Mouse (Mus musculus): Measurements from ENCODE around the gene Gm21762.
A peak's percentile ranks its signal among the peaks of the same experiment; 100 is the strongest.
"Not testable (repeated sequence)": the region's sequence is repeated elsewhere in the genome, so short reads cannot be mapped to it uniquely, and the experiment has no call there.

Gm21762 gene

DNA sequence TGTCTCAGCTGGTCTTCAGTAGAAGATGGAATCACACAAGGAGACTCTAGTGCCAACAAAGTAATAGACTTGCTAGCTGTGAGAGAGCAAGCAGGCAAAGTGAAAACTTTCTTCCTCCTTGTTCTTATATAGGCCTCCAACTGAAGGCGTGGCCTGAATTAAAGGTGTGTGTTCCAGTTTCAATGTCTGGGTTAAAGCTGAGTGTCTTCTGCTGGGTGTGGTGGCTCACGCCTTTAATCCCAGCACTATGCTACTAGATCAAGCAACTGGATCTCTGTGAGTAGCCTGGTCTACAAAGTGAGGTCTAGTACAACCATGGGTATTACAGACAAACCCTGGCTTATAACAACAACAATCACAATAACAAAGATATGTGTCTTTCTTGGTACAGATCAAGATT, at the start of gene Gm21762:
Gene Gm21762 (minus strand): TSS at position 101 of the 400 bp plus-strand sequence.
- DNase-seq, result not testable (repeated sequence)

DNA sequence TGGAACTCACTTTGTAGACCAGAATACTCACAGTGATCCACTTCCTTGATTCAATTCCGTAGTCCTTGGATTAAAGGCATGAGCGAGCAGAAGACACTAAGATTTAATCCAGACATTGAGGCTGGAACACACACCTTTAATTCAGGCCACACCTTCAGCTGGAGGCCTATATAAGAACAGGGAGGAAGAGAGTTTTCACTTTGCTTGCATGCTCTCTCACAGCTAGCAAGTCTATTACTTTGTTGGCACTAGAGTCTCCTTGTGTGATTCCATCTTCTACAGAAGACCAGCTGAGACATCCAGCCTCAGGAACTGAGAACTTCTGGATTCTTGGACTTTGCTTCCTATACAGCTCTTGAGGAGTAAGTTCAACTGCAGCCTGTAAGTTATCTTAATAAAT, 47.1 kb upstream of the Gm21762 start, which contains the start of gene AF067061:
Gene AF067061 (plus strand): TSS at position 245 of the 400 bp plus-strand sequence.
- not testable (repeated sequence) for DNase-seq

DNA sequence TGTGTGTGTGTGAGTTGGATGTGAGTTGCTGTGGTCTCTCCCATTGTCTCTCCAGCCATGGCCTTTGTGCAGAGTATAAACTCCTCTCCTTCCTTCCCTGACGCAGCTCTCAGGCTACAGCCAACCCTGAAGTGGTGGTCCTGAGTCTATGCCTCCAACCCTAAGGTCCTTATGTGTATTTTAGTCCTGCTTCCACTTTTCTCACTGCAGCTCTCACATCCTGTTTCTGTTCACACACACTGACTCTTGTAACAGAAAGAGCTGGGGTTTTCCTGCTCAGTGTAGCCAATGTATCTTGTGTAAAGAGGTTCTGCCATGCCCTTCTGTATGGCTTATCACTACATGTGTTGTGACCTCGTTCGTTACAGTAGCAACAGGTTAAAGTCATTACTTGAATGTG, 44.0 kb upstream of the Gm21762 start:
- not testable (repeated sequence) for DNase-seq

DNA sequence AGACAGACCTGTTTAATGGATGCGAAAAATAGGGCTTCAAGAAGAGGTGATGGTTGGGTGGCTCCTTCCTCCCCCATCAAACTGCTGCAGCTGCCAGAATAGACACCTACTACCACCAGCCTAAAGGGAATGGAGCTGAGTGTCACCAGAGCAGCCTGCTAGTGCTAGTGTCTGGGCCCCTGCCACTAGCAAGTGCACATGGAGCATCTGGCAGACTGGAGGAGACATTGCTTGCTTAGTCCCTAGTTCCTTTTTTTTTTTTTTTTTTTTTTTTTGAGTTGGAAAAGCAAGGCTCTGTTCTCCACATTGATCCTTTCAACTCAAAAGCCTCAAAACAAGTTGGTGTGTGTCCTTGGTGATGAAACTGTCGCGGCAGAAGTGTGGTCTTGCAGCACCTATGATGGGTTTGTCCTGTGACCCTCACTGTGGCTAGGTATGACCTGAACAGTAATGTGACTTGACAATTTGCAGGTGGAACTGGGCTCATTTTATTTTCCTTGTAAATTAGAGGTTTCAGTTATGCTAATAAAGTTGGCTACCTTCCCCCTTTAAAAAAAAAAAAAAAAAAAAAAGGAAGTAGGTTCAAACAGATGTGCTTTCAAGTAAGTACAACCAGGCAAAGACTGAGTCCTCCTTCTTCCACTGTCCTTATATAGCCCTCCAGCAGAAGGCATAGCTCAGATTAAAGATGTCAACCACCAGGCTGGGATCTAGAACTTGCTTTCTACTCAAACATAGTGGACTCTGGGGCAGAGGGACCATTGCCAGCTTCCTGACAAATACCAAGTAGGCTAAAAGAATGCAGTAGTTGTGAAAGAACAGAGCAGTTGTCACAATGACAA, 43.3 kb upstream of the Gm21762 start:
- DNase-seq, result not testable (repeated sequence)

DNA sequence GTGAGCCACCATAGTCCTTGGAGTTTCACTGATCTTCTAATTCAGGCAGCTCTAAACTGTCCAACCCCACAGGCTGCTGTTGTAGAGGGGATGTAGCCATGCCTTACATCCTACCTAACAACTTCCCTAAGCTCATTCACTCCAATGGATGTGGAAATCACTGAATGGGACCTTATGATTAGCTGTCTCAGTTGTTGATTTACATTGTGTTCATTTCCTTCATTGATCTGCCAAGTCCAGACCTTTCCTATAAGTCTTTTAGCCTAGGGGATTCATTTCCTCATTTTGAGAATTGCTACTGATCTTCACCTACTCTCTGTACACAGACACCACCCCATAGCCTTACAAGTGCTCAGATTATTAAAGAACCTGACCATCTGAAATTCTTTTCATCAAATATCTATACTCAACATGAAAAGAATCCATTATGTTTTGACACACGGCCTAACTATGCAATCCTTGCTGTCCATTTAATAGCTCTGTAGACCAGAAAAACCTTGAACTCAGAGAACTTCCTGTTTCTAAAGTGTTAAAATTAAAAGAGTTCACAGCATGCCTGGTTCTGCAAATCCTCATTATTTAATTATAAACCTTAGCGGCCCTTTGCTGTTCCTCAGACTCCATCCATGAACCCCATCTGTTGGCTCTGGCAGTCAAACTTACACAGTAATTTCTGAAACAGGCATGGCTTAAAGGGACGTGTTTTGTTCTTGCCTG, 35.6 kb upstream of the Gm21762 start:
- DNase-seq, result not testable (repeated sequence)

DNA sequence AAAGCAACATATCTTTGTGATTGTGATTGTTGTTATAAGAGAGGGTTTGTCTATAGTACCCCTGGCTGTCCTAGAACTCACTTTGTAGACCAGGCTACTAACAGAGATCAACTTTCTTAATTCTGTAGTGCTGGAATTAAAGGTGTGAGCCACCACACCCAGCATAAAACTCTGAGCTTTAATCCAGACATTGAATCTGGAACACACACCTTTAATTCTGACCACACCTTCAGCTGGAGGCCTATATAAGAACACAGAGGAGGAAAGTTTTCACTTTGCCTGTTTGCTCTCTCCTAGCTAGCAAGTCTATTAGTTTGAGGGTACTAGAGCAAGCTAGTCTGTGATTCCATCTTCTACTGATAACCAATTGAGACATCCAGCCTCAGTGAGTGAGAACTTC, 23.1 kb upstream of the Gm21762 start, which contains the start of gene Gm21731:
Gene Gm21731 (plus strand): TSS at position 301 of the 400 bp plus-strand sequence.
- not testable (repeated sequence) for DNase-seq

DNA sequence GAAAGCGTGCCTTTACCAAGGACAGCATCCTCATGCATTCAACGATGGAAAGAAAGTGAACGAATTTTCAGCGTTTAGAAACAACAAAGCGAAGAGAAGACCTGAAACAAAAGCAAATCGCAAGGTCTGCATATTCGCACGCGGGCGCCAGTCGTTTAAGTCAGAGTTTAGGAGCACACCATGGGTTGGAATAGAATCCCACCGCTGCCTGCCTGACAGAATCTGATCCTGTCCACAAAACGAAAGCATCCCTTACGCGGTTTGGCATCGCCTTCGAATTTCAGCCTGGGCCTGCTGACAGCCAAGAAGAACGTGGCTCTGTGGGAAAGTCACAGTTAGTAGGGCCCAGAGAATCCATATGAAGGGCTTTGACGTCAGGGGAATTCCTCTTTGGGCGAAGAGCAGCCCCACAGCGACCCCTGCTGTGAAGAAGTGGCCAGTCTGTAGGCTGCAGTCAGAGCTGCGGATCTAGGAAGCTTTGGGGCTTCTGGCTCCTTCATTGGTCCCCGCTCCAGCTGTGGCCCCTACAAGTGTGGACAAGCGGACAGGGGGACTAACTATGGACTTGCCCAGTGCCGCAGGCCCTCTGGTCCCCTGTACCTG, 16.8 kb upstream of the Gm21762 start:
- not testable (repeated sequence) for DNase-seq

DNA sequence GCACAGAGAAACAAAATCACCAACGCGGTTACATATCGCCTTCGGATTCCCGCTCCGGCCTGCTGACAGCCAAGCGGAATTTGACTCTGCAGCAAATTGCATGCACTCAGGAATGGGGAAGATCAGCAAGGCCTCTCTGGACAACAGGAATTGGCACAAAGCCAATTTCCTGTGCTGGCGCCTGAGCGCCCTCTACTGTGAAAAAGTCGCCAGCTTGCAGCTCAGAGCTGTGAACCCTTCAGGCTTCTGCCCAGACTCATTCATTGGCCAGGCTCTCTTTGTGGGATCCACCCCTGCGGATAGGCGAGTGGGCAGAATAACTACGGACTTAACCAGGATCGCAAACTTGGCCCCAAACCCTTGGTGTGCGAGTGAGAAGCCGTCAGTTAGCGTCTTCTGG, 16.1 kb upstream of the Gm21762 start:
- DNase-seq, result not testable (repeated sequence)

DNA sequence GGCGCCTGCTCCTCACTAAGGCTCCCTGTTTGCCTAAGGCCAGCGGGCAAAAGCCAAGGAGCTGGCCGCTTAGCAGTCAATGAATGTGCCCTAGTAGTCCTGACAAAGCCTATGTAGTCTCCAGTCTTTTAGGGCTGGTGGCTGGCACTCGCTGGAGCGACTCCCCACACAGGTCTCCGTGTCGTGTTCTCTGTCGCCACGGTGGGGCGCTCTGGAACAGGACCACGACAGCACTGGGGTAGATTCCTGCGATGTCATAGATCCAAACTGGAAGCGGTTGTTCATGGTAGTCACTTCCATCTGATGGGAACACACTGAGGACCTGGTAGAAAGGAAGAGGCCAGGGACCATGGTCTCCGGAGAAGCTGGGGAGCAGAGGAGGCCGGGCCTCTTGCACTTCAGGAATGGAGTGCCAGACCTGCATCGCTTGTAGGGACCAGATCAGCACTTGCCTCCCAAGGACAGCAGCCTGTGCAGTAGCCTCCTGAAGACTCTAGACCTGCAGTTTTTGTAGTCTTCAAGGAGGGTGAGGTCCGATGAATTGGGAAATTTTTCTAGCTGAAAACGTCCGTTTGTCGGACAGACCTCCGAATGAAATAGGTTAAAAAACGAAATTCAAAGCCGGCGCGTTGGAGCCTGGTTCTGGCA, 7.4 kb upstream of the Gm21762 start:
- DNase-seq, result not testable (repeated sequence)

DNA sequence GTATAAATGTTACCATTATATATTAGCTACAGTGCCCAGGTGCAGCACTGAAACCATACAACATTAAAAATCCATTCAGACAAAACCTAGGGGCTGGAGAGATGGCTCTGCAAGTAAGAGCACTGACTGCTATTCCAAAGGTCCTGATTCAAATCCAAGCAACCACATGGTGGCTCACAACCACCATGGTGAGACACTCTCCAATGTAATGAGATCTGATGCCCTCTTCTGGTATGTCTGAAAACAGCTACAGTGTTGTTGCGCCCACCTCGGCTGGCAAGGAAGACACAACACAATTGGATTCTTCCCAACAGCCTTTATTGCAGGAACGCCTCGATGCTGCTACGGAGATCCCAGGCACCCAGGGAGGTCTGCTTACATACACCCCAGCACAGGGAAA, 5.2 kb upstream of the Gm21762 start:
- not testable (repeated sequence) for DNase-seq

DNA sequence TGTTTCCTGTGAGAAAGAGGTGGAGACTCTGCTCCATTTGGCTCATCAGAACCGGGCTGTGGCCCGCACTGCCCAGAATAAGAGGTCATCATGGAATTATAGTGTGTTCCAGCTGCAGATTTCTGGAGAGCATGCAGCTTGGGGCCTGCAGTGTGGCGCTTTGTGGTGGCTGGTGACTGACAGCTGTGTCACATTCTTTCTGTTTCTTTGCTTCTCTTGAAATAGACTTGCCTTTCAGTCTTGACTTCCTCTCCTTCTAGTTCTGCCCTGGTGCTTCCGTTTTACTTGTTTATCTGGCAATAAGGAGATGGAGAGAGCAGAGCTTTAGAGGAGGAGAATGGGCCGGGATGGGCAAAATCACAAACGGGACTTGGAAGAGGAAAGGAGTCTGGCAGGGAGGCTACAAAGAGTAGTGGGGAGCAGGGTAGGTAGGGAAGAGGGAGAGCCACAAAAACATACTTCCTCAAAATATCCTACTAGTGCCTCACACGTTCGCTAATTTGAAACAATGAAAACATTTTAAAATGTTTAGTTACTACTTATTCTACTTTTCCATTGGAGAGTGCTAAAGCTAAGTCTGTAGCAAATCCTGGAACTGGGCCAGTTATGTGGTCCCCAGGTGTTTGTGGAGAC, 19.4 kb downstream of the Gm21762 start:
- DNase-seq, result not testable (repeated sequence)

DNA sequence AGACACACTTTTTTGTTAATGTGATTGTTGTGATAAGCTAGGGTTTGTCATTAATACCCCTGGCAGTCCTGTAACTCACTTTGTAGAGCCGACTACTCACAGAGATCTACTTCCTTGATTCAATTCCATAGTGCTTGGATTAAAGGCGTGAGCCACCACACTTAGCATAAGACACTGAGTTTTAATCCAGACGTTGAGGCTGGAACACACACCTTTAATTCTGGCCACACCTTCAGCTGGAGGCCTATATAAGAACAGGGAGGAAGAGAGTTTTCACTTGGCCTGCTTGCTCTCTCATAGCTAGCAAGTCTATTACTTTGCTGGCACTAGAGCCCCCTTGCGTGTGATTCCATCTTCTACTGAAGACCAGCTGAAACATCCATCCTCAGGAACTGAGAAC, 43.6 kb downstream of the Gm21762 start, which contains the start of gene Gm21818:
Gene Gm21818 (plus strand): TSS at position 301 of the 400 bp plus-strand sequence.
- not testable (repeated sequence) for DNase-seq

DNA sequence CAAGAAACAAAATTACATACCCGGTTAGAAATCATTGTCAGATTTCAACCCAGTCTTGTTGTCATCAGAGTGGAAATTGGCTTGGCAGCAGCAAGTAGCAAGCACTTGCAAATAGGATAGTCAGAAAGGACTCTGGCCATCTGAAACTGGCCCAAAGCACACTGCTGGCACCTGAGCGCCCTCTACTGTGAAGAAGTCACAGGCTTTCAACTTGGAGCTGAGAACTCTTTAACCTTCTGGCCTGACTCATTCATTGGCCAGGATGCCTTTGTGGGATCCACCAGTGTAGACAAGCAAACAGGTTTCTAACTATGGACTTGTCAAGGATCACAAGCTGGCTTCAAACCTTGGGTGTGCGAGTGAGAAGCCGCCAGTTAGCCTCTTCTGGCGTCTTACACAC, 47.4 kb downstream of the Gm21762 start:
- DNase-seq, result peak; percentile 25

Data from kidney, adult 18-20 months (tissue).